Mouse (Mus musculus): ENCODE data around the gene Hs3st3b1.

Hs3st3b1 gene

GRCm38 (mm10) chr11:63921044-63921951, 792 bp downstream of the Hs3st3b1 start:
- peak; percentile 6 for DNase-seq

DNA sequence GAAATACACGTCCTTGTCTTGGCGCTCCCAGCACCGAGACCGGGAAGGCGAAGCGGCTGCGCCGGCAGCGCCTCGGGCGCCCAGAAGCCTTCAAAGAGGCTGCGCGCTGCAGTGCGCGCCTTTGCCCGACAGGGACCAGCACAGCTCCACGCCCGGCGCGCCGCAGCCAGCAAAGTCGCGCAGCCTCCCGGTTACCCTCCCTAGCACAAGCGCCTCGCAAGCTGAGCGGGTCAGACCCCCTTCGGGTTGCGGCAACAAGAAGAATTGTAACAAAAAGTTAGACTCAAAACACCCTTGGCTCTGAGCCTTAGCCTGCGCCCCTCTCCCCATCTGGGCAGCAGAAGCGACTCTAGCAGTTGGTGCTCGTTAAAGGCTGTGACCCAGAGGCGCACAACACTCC, 1.6 kb downstream of the Hs3st3b1 start:
- DNase-seq: peak; percentile 73

DNA sequence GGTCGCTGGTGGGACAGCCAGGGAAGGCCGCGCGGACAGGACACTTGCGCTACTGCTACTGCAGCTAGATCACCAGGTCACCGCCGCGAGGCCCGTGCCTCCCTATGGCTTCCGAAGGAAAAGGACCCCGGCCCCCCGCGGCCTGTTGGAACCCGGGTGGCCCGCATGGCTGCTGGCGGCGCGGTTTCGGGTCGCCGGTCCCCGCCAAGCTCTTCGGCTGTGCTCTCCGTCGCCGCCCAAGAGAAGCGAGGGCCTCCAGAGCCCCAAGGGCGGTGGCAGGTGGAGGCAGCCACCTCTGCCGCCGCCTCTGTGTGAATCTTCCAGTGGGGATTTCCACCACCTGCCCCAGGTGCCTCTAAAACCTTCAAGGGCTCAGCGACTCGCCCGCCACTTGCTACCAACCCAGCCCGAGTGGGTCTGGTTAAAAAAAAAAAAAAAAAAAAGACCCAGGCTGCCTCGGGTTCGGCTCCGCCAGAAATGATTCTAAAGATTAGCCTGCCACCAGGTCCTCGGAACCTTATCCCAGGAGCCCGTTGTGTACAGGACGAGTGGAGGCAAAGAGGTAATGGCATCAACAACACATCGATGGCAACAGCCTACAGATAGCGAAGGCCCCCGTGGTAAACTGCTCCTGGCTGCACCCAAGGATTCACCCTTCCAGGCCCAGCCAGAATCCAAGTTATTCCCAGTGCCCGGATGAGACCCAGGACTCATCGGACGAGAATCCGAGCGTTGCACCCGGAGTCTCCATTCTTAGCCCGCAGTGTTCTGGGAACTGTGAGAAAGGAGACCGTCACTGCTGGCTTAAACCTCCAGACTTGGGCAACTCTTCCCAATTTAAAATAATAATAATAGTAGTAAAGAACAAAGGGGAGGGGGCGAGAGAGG, 2.6 kb downstream of the Hs3st3b1 start:
- DNase-seq: no peak

DNA sequence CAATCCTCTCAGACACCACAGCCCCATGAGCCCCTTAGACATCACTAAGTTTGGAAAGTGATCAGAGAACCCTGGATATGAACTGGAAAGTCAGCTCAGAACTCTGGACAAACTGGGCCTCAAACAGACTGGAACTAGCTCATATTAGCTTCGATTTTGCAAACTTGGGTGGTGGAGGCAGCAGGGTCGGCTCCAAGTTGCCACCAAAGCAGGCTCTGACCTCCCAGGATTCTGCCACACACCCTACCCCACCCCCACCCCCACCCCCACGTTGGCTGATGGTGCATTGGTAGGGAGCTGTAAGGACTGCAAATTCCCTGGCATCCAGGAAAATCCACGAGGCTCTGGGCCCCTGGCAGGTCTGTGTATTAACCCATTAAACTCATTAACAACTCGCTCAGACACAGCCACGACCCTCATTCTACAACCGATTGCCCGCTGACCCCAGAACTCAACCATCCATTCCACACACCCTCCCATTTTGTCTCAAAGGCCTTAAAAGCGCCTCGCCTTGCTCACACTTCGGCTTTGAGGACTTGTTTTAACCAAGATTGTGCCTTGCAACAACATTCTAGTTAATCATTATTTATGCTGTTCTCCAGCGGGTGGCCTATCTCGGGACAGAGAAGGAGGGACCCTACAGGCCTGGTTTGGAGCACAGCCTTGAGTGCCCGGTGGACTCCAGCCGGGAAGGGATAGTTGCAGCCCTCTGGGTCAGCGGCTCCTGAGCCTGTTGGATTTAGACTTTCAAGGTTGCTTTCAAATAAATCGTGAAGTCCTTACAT, 3.6 kb downstream of the Hs3st3b1 start:
- DNase-seq: no peak

DNA sequence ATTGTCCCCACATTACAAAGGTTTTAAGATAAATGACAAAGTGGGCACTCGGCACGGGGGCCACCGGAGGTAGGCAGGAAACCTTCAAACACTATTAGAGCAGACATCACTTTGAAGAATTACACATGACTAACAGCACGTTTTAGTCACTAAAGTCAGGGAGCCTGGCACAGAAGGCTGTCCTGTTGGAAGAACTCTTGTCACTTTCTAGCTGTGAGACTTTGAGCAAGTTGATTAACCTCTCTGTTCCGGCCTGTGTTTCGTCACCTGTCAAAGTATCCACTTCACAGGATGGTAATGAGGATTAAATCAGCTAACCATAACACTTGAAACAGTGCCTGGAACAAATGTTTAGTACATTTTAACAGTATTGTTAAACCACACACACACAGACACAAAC, 4.5 kb downstream of the Hs3st3b1 start:
- no peak for DNase-seq

- DNase-seq: peak; percentile 75
These were observed 7.7 kb downstream of the Hs3st3b1 start for GRCm38 (mm10) chr11:63914388-63914787.

GRCm38 (mm10) chr11:63913936-63914335, 8.2 kb downstream of the Hs3st3b1 start:
- DNase-seq: no peak

DNA sequence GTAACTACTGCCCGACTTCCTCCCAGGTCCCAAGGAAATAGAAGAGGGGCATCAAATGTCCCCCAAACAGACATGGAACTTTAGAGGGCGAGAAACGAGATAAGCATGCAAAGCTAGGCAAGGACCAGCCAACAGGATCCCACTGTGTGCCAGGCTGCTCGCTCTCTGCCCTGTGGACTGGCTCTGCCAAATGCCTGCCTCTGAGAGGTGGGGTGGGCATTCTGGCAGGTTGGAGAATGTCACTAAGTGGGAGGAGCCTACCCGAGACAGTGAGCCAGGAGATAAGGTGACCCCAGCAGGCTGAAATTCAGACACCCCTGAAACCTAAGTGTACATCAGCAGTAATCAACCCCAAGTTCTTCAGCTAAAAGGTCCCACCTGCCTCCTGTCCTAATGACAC, 11.1 kb downstream of the Hs3st3b1 start:
- no peak for DNase-seq

DNA sequence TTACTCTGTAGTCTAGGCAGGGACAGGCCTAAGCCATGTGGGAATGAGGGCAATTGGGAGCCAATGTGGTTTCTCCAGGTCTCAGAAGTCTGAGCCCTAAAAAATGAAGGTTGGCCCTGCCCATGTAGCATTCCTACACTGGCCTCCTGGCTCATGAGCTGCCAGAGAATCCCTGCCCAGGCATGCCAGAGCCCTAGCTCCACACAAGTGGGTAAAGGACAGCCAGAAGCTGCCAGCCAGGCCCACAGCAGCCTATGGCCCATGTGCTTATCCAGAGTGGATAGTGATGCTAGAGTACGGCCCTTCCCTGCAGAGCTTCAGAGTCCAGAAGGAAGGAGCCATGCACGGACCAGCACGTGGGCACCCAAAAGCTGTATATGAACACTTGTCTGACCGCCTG, 12.1 kb downstream of the Hs3st3b1 start:
- DNase-seq: no peak

- DNase-seq: no peak
These were observed 13.6 kb downstream of the Hs3st3b1 start for GRCm38 (mm10) chr11:63908500-63908899.

DNA sequence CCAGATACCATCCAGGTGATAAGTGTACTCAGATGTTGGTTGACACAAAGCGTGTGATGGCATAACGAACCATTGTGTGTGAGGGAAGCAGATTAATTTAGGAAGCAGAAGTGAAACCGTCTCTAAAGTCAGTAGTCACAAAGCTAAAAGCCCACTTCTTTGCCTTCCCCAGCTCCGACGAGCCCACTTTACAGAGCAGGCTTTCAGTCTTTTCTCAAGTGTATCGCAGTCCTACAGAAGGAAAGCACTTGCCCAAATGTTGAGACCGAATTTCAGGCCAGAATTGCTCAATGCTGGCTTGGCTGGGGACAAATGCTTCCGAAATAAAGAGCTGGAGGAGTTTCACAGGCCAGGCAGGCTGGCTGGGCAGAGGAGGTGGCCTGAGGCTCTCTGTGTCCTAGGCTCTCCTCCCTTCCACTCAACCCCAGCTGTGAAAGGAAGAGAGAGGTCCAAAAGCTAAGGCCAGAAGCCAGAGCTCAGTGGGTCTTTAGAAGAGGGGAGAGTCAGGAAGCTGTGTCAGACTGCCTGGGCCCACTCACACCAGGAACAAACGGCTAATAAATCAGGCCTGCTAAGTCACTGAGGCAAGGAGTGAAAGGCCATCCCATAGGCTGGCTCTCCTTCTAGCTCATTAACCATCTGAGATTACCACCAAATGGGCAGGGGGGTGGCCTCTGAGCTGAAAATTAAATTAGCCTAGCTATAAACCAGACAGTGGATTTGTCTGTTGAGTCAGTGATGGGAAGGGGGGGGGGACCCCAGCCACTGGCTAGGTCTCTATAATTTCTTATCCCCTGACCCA, 15.3 kb downstream of the Hs3st3b1 start:
- no peak for DNase-seq

DNA sequence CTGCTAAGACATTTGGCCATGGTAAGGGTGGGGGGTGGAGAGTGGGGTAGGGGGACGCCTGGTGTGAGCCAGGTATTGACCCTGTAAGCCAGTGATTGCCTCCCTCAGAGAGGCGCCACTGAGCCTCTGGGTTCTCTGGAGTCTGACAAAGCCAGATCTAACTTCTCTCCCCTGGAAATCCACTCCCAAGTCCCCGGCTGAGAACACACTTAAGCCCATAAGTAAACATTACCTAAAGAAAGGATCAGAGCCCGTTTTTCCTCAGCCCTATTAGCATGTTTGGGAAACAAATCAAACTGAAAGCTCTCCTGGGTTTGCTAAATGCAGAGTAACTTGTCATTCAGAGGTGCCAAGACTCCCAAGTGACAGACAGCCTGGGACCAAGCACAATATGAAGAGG, 17.3 kb downstream of the Hs3st3b1 start:
- DNase-seq: no peak

DNA sequence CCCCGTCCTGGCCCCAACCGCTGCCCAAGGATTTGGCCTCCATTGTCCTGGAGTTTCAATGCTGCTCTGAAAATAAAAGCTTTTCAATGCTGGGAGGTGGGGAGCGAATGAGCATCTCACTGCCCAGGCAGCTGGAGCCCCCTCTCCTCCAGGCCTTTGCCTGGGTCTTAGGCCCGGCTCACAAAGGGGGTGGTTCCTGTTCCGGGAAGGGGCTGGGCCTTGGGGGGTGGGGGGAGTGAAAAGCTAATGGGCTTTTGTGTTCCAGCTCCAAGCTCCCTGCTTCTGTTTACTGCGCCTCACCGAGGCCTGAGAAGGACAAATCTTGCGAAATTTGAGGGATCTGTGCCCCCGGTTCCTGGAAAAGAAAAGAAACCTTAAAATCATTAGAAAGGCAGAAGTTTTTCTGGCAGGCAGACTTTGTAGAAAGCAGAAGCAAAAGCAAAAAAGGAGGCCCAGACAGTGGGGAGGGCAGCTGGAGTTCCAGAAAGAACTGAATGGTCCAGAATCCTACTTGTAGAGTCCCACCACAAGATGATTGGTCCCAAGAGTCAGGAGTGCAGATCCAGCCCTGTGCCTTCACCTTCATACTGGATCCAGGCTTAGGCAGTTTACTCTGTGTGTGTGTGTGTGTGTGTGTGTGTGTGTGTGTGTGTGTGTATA, 23.5 kb downstream of the Hs3st3b1 start:
- DNase-seq: no peak

GRCm38 (mm10) chr11:63897856-63898508, 24.1 kb downstream of the Hs3st3b1 start:
- DNase-seq: no peak

- DNase-seq: no peak
These were observed 25.1 kb downstream of the Hs3st3b1 start for GRCm38 (mm10) chr11:63897011-63897410.

DNA sequence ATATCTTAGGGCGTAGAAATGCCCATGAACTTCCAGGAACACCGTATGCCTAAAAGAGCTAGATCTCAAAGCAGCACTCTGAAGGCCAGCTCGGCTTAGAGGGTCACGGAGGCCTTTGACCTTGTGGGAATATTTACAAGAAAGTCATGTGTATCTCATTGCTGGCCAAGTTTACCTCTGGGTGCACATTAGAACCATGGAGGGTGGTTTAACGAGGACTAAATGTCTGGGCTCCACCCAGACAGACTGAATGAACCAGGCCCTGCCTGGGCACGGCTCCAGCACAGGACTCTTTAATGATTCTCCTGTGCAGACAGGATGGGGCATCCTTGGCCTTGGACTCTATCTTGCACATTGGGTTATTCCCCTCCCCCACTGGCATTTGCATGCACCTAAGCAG, 27.9 kb downstream of the Hs3st3b1 start:
- DNase-seq: no peak

DNA sequence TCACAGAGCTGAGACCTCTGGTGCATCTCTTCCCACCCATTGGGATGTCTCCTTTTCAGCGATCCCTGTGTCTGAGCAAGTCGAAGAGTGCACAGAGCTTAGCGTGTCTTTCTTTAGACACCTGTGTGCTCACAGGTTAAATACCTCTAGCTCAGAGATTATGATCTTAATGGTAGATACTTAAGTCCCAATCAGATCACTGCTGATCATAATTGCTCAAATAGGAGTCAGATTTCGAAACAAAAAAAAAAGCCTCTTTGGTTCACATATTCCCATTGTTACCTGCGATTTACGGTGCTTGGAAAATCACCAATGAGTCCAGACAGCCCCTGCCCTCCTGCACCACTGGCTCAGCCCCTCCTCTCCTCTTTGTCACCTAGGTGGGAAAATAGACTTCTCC, 28.5 kb downstream of the Hs3st3b1 start:
- no peak for DNase-seq

DNA sequence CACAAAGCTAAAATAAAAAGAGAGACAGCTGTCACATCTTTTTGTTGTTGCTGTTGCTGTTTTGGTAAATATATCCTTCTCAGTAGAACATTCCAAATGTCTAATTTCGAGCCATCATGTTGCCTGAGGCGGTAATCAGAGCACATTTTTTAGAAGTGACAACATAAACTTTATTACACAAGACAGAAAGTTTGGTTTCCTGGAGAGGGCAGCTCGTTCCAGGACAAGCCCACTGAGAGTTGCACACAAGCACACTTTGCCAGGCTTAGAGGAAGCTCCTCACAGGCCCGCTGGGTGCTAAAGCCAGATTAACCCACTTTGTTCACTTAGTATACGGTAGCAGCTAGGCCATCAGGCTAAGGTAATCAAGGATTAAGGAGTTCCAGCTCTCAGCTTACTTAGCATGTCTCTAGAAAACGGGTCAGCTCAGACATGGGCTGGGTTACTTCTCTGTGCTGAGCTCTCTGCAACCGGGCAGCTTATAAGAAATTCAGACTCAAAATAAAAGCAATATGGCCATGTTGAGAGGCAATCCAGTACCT, 30.5 kb downstream of the Hs3st3b1 start:
- DNase-seq: no peak

GRCm38 (mm10) chr11:63883385-63883784, 38.7 kb downstream of the Hs3st3b1 start:
- no peak for DNase-seq

- no peak for DNase-seq
These were observed 41.8 kb downstream of the Hs3st3b1 start for GRCm38 (mm10) chr11:63880296-63880695.

GRCm38 (mm10) chr11:63879261-63879660, 42.8 kb downstream of the Hs3st3b1 start:
- DNase-seq: no peak

All from right cerebral cortex, adult 18-20 months (tissue).